Mouse (Mus musculus) cerebellum, postnatal 10 days (tissue): ENCODE data around the gene Ncam1.

Experiments
- DNase-seq, 2 experiments: peaks; one replicate each; pipeline ENCODE4 v3.0.0; 2021; ENCODE audit warnings: mixed read lengths in 2 of 2

Gene Ncam1

GRCm38 (mm10) chr9:49618266-49618665 is 180.5 kb downstream of the Ncam1 start:
- DNase-seq = peak; percentile 58 to 62

GRCm38 (mm10) chr9:49617216-49617615 is 181.5 kb downstream of the Ncam1 start:
- peak; percentile 69 to 77 for DNase-seq

DNA sequence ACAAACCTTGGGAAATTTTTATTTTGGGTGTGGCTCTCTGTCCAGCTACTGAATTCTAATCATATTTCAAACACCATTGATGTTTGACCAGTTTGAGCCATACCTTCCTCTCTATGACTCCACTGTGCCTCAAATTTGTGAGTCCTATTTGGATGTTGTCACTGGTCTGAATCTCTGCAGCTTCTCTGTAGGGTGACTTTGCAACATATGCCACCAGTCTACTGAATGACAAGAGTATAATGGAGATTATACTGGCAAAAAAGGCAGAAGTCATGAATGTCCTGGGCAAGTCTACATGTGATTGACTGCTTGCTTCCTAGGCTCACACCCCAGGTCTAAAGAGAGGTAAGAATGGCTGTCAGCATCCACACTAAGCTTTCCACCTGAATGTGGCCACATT is 186.3 kb downstream of the Ncam1 start:
- DNase-seq = no peak

- no peak for DNase-seq
Measured at GRCm38 (mm10) chr9:49608191-49608590, 190.5 kb downstream of the Ncam1 start.

GRCm38 (mm10) chr9:49606717-49607116 is 192.0 kb downstream of the Ncam1 start:
- DNase-seq = no peak

DNA sequence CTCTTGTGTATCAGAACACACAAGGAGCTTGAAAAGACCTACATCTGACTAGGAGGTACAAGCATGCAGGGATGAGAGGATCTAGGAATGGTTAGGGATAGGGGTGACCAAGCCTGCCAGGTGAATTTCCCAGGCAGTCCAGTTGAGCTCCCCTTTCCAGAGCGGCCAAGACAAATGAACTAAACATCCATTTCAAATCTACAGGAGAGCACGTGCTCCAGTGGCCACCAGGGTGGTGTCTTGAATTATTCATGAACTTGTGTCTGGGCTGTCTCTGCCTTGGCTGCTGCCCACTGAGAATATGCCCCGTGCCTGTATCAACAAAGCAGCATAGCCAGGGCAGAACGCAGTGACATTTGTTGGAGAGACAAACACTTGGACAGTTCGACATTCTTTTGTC is 192.4 kb downstream of the Ncam1 start:
- peak; percentile 57 to 69 for DNase-seq

- DNase-seq = no peak
Measured at GRCm38 (mm10) chr9:49605791-49606190, 192.9 kb downstream of the Ncam1 start.

DNA sequence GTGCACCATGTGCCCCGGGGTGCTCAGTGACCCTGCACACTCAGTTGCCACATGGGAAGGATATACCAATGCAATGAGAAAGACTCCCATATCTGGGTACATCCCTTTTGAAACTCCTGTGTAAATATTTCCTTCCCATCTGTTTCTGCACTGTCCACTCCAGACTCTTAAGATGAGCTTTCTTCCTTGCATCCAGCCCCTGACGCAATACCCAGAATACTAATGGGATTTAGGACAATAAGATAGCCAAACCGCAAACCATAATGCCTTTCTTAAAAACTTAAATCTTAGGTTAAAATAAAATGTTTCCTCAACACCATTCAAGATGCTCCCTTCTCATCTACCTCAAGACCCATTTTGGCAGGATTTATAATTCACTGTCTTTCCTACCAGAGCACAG is 193.4 kb downstream of the Ncam1 start:
- no peak for DNase-seq

DNA sequence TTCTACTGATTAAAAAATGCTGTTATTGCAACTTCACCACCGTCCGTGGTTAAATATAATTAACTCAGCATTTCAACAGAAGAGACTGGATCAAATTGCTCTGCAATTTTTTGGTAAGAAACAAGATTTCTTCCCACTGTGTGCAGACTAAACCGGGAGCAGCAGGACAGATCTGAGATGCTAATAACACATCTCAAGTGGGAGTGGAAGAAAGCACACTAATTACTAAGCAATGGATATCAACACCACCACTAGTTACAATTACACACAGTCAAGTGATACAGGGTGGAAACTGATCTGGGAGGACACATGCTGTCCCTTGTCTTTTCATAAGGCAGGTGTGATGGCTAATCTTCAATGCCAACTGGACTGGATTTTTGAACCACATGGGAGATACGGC is 197.5 kb downstream of the Ncam1 start:
- DNase-seq = no peak

GRCm38 (mm10) chr9:49595635-49596348 is 202.9 kb downstream of the Ncam1 start:
- peak; percentile 88 to 92 for DNase-seq

DNA sequence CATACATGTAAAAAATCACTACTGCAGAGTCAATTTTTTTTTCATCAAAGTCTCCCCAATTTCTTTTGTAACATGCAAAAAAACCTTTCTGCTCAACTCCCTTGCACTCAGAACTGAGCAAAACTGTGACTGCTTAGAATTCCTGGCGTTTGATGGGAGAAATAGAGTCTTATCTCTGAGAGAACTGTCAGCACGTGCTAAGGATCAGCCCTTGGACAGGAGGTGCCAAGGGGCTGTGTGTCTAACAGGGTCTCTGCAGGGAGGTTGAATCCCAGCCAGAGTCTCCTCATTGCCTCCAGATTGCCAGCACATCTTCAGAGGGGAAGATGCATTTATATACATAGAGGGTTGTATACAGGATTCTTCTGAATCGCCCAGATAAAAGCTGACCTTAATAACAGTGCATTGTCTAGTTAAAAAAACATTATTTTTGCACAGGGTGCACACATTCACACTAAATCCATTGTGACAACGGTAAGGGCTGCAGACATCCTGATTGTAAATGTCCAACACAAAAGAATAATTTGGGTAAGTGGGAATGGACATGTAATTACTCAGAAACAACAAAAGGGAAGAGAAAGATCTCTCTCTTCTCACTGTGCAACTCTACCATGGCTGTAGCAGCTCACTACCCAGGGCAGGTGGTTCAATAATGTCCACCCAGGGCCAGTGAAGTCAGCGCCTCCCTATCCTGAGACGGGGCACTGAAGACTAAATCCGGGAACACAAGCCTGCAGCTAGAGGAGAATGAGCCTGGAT is 203.7 kb downstream of the Ncam1 start:
- peak; percentile 70 to 79 for DNase-seq

DNA sequence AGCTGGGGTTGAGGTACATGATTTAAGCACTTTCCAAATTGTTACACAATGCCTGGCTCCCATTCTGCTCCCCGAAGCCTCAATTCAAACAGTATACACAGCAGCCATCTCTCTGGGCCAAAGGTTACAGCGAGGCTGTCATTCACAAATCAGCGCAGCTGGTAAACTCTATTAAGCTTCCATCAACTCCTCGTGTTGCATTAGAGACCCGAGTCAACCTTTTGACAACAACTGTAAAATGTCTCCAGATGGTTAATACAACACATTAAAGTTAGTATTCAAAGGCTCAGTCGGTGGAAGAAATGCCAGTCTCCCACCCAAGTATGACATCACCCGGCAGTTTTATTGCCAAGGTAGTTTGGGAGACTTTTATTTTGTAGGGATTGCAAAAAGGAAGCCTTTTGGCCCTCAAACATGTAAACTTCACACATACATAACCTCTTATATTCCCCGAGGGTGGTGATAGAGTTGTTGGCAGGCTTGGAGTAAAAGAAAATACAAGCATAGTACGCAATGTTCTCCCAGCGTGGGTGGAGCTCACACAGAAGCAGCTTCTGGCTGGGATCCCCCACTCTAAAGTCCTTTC is 204.7 kb downstream of the Ncam1 start:
- DNase-seq = no peak

- no peak for DNase-seq
Measured at GRCm38 (mm10) chr9:49592006-49592405, 206.7 kb downstream of the Ncam1 start.

DNA sequence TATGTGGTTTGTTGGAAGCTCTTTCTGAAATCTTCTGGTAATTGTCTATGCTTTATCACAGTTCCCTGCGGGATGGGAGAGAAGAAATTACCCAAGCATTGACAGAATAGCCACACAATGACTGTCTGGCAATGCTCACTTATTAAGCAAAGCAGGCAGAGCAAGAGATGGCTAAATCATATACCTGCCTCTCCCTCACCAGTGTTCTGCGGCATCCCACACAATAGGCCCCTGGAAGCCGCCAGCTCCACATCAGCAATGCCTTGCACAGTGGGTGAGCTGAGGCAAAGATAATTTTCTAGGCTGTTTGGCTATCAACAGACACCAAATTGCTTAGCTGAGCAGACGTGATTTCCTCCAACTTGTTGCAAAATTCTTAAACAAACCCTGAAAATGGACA is 208.5 kb downstream of the Ncam1 start:
- no peak for DNase-seq

DNA sequence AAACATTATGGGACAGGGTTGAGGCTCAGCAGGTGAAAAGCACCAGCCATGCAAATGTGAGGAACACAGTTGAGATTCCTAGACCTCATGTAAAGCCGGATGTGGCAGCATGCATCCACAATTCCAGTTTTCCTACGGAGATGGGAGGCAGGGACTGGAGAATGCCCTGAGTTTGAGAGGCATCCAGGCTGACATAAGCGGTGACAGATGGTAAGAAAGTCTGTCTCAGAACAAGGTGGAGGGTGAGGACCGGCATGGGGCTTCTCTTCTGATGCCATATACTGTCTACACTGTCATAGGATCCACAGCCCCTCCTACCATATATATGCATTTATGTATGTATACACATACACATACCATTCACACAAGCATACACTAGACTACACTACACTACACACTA is 221.6 kb downstream of the Ncam1 start:
- peak; percentile 64 to 76 for DNase-seq

GRCm38 (mm10) chr9:49571695-49572510 is 226.8 kb downstream of the Ncam1 start:
- DNase-seq = peak; percentile 65 to 70

DNA sequence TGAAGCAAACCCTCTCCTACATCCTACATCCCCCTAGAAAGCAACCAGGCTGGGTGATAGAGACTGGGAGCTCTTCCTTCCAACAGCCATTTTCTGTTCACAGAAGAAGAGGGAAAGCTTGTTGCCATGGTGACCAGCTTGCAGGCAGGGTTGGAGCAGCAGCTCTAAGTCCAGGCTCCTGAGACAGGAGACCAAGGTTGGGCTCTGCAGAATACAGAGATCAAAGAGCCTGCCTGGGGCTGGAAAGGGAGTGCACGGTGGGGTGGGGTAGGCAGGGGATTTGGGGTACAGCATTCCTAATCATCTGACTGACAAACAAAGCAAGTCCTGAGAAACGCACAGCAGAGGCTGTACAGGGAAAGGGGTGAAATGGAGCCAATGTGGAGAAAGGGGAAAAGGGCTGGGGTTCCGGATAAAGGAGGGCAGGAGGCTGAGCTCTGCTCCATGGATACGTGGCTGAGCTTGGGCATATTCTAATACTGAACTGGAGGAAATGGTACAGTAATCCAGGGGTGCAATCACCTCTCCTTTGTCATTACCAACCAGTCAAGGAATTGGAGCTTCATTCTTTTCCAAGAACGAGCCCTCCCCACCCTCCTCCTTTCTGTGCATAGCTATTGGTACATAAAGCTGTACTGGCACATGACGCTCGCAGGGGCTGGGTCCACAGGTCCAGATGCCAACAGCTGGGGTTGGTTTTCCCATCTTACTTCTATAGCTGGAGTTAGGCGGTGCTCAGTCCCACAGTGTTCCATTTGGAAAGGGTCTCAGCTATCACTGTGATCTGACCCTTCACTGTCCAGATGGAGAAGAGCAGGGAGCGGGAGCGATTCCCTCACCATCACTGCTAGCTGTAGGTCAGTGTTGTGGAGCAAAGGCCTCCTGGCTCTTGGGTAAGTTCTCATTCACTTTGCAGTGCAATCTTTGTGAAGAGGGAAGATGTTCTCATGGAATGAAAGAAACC is 227.7 kb downstream of the Ncam1 start:
- DNase-seq = peak; percentile 81

GRCm38 (mm10) chr9:49570033-49570660 is 228.6 kb downstream of the Ncam1 start:
- DNase-seq = no peak

DNA sequence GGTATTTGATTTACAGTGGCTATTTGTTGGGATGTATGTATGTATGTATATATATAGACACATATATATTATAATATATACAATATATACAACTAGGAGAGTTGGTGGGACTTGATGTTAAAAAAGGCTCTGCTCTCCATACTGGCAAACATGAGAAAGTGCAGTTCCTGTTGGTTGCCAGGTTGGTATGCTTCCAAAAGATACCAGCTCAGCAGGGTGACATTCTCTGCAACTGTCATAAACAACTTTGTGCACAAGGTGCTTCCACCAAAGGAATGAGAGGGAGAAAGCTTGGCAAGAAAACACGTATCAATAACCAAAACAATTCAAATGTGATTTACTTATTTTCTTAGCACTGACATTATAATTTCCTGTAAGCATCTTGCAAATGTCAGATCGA is 232.9 kb downstream of the Ncam1 start:
- peak; percentile 52 to 54 for DNase-seq

GRCm38 (mm10) chr9:49558941-49559340 is 239.8 kb downstream of the Ncam1 start:
- DNase-seq = no peak

DNA sequence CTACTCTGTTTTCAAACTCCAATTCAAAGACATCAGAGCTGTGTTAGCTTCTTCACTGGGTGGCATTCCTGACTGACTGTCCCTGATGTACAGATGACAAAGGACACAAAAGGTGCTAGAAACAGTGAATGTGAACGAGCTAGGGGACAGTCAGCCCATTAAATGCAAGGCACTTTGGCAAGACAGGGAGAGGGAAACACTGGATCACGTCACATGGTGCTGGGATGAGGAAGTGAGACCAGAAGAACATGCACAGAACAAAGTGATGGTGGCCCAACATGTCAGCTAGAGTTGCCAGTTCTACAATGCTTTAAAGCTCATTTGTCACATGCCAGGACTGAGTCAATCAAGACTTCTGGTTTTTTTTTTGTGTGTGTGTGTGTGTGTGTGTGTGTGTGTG is 247.4 kb downstream of the Ncam1 start:
- no peak for DNase-seq
